Mouse (Mus musculus) testis, adult 2 months (tissue): ENCODE results near the gene Spata31d1a.

Experiments used
- CTCF ChIP-seq: fragments of 200-500 bp; IDR thresholded peaks from 2 replicates; pipeline ENCODE4 v1.5.1; 2012; ENCODE audit warnings: low read depth, mild to moderate bottlenecking, inconsistent platforms, low read length, moderate library complexity; ENCODE audit not compliant: control insufficient read depth, insufficient read depth, insufficient replicate concordance
- POLR2A ChIP-seq: fragments of 200-500 bp; IDR thresholded peaks from 2 replicates; pipeline ENCODE4 v1.6.1; 2012; ENCODE audit warnings: low read depth, mild to moderate bottlenecking, inconsistent platforms, low read length, moderate library complexity; ENCODE audit not compliant: control insufficient read depth

DNA sequence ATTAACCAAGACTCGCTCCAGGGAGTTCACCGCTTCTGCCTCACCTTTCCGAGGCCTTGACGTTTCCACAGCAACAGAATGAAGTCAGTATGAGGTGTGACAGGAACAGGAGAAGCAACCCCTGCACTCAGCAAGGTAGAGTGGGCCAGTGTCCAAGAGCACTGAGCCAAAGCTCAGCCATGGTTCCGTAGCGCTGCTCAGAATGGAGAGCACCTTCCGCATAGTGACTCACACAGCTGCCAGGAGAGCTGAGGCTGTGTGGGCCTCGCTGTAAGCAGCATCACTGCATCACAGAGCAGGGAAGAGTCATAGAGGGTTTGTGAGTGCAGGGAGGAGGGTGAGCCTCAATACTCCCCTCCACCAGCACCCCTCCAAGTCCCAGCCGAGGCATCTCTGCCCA lies 36.6 kb upstream of the Spata31d1a start, which contains the start of gene 1700014D04Rik:
- no peak for TF ChIP-seq CTCF
- peak; percentile 55; the same call in 1 of the 2 replicates for TF ChIP-seq POLR2A
